Mouse (Mus musculus) midbrain, embryonic 14.5 days (tissue): ENCODE measurements around the gene A1bg. TPM values are rescaled to one million over a fixed set of nuclear protein-coding genes. Genes with fewer than 3 reads are reported as not detected.

ENCODE experiments used
- ATAC-seq: fragments of 200-750 bp; cut with Nextera tagmentation; 2 replicates; pipeline ENCODE4 v1.8.0; 2017; ENCODE audit warnings: moderate number of reproducible peaks, moderate library complexity; ENCODE audit not compliant: low FRiP score, low TSS enrichment
- DNase-seq: peaks from one replicate; pipeline ENCODE4 v3.0.0-alpha.2; 2015
- H3K27ac ChIP-seq: fragments of 300-500 bp; sonication (generic); replicated peaks from 2 replicates; pipeline ENCODE4 v1.5.1; 2014; ENCODE audit warnings: mild to moderate bottlenecking, low read depth, low read length, moderate library complexity
- H3K27me3 ChIP-seq: fragments of 300-500 bp; sonication (generic); 2 replicates; pipeline ENCODE4 v1.6.1; 2014; ENCODE audit warnings: low read length, control low read depth, mixed read lengths; ENCODE audit not compliant: control insufficient read depth, insufficient read depth
- H3K36me3 ChIP-seq: fragments of 300-500 bp; sonication (generic); 2 replicates; pipeline ENCODE4 v1.6.1; 2014; ENCODE audit warnings: low read length, control low read depth; ENCODE audit not compliant: control insufficient read depth, insufficient read depth
- H3K4me1 ChIP-seq: fragments of 300-500 bp; sonication (generic); 2 replicates; pipeline ENCODE4 v1.6.1; 2014; ENCODE audit warnings: mild to moderate bottlenecking, antibody characterized with exemption, low read length, control low read depth; ENCODE audit not compliant: control insufficient read depth, insufficient read depth
- H3K4me2 ChIP-seq: fragments of 300-500 bp; sonication (generic); 2 replicates; pipeline ENCODE4 v1.6.1; 2014; ENCODE audit warnings: mild to moderate bottlenecking, low read length, moderate library complexity
- H3K4me3 ChIP-seq: fragments of 300-500 bp; sonication (generic); replicated peaks from 2 replicates; pipeline ENCODE4 v1.5.1; 2014; ENCODE audit warnings: low read depth, low read length
- H3K9ac ChIP-seq: fragments of 300-500 bp; sonication (generic); replicated peaks from 2 replicates; pipeline ENCODE4 v1.6.1; 2014; ENCODE audit warnings: mild to moderate bottlenecking, low read length, moderate library complexity
- H3K9me3 ChIP-seq: fragments of 300-500 bp; sonication (generic); 2 replicates; pipeline ENCODE4 v1.6.1; 2016; ENCODE audit warnings: low read length, control low read depth, mixed read lengths; ENCODE audit not compliant: control insufficient read depth
- WGBS: fragments of 180-500 bp; shearing (Covaris S2); extraction: QIAGEN DNeasy Blood & Tissue Kit; methylation state at CpG from one replicate; pipeline ENCODE4 v1.1.7; 2014; 5-methylcytosine and 5-hydroxymethylcytosine counted together
- polyA plus RNA-seq: library from polyadenylated mRNA; unstranded; fragments of >200 nt; fragmentation: Nextera tagmentation; extraction: Ambion mirVana; gene quantifications from 2 replicates; pipeline ENCODE4 v1.2.1, GENCODE M21; 2014

A1bg gene
- not detected in 2 replicates for polyA plus RNA-seq

DNA sequence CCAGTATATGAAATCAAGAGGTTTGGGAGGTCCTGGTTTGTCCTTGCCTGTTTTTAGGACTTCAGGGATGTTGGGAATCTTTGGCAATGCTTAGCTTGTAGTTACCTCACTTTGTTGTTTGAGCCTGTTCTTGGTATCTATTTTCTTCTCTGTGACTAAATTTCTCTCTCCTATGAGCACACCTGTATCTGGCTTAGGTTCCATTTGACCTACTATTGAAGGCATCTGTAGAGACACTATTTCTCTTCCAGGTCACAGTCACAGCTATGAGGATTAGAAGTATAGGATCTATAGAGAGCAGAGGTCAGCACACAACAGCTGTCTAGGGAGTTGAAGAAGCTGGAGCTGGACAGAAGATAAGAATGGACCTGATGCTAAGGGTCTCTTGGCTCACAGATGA is at the start of gene A1bg:
Gene A1bg (minus strand): TSS at position 101 of the 400 bp plus-strand sequence.
- no peak within 1 kb of the TSS for H3K4me2 ChIP-seq
- ATAC-seq (no peak), DNase-seq (no peak)
- H3K9ac ChIP-seq, result no peak within 1 kb of the TSS
- H3K9me3 ChIP-seq, result no peaks in the 10 kb centered on the region
- no peaks in the 10 kb centered on the region for H3K27me3 ChIP-seq
- no peaks in the 10 kb centered on the region for H3K4me1 ChIP-seq
- no peak within 1 kb of the TSS for H3K27ac ChIP-seq
- H3K36me3 ChIP-seq, result no peaks in the 10 kb centered on the region
- no peak within 1 kb of the TSS for H3K4me3 ChIP-seq

DNA sequence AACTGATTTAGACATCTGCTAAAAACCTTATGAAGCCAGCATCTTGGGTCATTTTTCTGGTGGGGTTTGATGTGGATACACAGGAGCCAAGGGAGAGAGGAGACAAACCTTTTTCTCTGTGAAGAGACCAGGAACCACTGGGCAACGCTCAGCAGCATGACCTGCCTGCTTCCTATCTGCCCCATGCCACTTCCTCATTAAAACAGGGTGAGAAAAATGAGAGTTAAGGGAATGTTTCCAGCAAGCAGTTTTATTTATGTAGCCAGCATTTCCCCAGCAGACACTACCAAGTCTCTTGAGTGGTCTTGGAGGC is 45.7 kb upstream of the A1bg start:
- DNase-seq, result no peak
- ATAC-seq, result 0 out of 2 replicates have a peak, but pooled peaks have one; percentile 58
- Histone ChIP-seq H3K4me3 (no peak overlapping the region), H3K36me3 (no peaks in the 10 kb centered on the region), H3K9me3 (no peaks in the 10 kb centered on the region), H3K27ac (0 out of 2 replicates have a peak overlapping the region, but pooled peaks have one; percentile 9), H3K4me1 (0 out of 2 replicates have a peak, but pooled peaks cover 10% of the 10 kb centered on the region), H3K4me2 (no peak overlapping the region), H3K9ac (no peak overlapping the region), H3K27me3 (no peaks in the 10 kb centered on the region)
- WGBS, result 9% methylated on average over 1 of the region's 1 CpGs

DNA sequence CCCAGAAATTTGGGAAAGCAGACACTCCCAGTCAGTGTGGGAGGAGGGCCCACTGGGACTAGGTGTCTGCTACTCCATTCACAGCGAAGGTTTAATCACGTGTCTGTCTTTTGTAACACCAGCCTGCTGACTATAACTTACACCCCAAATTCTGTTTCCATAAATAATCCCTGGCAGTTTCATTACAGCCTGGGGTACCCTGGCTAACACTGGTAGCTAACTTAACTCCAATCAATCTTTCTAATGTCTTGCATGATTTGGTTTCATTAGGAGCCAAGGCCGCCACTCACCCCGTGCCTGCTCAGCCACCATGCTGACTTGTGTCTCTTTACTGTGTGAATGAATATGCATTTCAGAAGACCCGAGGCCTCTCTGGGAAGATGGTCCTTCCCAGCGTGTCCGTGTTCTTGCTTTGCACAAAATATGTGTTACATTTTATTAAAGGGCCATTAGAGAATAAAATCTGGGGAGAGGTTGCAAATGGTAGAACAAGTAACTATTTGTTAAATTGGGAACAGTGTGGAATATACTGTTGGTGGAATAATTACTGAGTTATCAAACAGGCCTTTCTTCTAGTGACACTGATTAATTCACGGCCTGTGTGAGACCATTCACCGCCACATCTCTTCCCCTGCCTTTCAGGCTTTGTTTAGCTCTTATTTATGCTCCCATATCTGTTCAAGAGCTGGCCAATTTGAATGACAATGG is 45.2 kb upstream of the A1bg start:
- no peaks in the 10 kb centered on the region for H3K36me3 ChIP-seq
- 0 out of 2 replicates have a peak, but pooled peaks cover 10% of the 10 kb centered on the region for H3K4me1 ChIP-seq
- peak; percentile 75; the same call in 1 of the 2 replicates for ATAC-seq
- DNase-seq, result peak; percentile 56
- no peaks in the 10 kb centered on the region for H3K9me3 ChIP-seq
- H3K27ac ChIP-seq, result 0 out of 2 replicates have a peak overlapping the region, but pooled peaks have one; percentile 9
- H3K27me3 ChIP-seq, result no peaks in the 10 kb centered on the region
- no peak overlapping the region for H3K4me2 ChIP-seq
- H3K9ac ChIP-seq, result no peak overlapping the region
- H3K4me3 ChIP-seq, result no peak overlapping the region
- WGBS, result 5% methylated on average over 9 of the region's 9 CpGs

DNA sequence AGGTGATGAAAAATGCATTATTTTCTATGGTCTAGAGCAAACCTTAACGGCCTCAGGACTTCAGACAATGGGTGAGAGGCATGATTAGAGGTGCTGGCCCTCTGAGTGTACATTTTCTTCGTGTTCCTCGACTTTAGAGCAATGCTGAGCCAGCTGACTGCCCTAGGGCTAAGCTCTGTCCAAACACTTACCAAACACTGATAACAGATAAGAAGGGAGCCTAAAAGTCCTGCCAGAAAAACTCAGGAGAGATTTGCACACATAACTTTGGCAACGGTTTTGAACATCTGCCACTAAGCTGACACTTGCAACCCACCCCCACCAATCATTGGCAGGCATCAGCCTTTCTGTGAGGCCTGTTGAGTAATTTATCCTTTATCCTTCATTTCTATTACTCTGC is 2.9 kb upstream of the A1bg start:
- no peaks in the 10 kb centered on the region for H3K27me3 ChIP-seq
- no peak overlapping the region for H3K4me3 ChIP-seq
- no peaks in the 10 kb centered on the region for H3K9me3 ChIP-seq
- H3K4me2 ChIP-seq, result no peak overlapping the region
- WGBS, result 76% methylated on average over 4 of the region's 4 CpGs
- ATAC-seq, result no peak
- H3K36me3 ChIP-seq, result no peaks in the 10 kb centered on the region
- H3K27ac ChIP-seq, result no peak overlapping the region
- H3K9ac ChIP-seq, result no peak overlapping the region
- peak; percentile 7 for DNase-seq
- no peaks in the 10 kb centered on the region for H3K4me1 ChIP-seq

DNA sequence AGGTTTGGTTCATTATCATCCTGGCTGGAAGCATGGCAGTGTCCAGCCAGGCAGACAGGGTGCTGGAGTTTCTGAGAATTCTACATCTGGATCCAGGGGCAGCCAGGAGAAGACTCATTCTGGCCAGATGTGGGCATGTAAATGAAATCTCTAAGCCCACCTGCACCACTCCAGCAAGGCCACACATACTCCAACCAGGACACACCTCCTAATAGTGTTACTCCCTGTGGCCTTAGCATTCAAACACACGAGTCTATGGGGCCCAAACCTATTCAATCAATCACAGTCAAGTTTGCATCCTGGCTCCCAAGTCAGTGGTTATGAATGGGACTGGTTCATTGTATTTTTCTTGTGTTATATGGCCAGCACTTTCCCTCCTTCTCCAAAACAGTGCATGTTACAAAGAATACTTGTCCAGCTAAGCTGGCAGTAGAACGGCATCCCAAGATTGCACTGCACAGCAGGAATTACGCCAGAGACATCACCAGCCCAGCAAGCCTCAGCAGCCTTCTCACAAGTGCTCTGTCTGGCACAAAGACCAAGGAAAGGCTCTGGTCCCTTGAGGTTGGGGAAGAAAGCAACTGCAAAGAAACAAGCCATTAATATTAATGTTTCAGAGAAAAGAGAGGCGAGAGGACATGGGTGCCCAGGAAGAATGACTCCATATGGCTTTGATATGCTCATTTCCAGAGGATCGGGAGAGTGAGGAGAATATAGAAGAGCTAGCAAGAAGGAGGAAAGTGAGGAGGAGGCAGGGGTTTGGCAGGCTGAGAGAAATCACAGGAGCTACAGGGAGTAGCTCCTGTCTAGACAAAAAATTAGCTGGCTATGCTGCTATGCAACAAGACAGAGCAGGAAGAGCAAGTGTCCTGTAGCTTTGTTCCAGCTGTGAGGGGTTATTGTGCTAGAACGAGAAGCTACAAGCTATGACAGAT is 18.8 kb downstream of the A1bg start:
- ATAC-seq (no peak), DNase-seq (peak; percentile 26)
- Histone ChIP-seq H3K4me1 (no peaks in the 10 kb centered on the region), H3K27me3 (no peaks in the 10 kb centered on the region), H3K27ac (no peak overlapping the region), H3K4me3 (no peak overlapping the region), H3K9ac (no peak overlapping the region), H3K36me3 (no peaks in the 10 kb centered on the region), H3K9me3 (no peaks in the 10 kb centered on the region), H3K4me2 (no peak overlapping the region)
- WGBS, result 24% methylated on average over 6 of the region's 6 CpGs

DNA sequence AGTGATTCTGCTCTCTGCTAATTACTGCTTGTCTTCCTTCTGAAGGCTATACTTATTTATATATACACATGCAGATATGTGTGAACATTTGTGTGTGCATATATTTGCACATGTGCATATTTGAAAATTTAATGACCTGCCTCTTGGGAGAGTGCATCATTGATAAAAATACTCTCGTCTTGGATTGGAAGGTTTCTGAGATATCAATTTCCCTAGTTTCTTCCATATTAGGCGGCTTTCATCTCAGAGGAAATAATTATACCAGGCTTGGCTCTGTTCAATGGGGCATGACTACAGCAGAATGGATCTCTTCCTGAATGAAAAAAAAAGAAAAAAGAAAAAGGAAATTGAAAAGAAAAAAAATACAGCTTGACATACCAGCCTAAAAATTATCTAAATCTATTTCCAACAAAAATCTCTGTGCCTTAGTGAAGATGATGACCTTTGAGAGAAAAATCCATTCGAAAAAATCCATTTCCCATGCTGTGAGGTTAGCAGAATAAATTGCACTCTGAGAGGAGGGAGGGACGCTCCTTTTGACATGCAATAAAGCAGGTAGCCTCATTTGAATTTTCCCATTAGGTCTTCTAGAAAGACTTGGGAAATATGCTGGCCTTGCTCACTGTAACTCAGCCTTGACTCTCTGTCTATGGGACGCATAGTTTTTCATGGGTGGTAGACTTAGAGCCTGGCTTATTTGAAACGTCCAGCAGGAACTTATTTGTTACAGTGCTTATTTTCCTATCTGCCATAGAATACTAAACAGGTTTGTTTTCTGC is 24.4 kb downstream of the A1bg start:
- WGBS, result 51% methylated on average over 6 of the region's 6 CpGs
- ATAC-seq, result no peak

DNA sequence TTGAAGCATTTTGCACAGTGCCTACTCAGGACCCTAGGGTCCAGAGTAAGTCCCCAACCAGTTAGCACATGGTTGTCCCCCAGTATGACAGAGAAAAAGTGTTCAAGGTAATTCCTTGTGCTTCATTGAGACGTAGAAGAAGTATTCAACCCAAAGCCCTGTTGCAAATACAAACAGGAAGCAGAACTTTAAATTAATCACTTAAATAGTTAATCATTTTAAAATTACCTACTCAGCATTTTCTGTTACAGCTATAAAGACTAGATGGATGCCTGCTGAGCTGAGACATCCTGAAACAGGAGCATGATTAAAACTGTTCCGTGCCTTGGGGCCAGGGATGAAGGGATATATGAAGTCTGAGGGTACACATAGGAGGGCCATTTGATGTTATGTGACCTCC is 26.8 kb downstream of the A1bg start:
- no peak for ATAC-seq
- Histone ChIP-seq H3K4me2 (no peak overlapping the region), H3K4me3 (no peak overlapping the region), H3K27me3 (no peaks in the 10 kb centered on the region), H3K27ac (no peak overlapping the region), H3K9me3 (no peaks in the 10 kb centered on the region), H3K4me1 (no peaks in the 10 kb centered on the region), H3K9ac (no peak overlapping the region), H3K36me3 (no peaks in the 10 kb centered on the region)
- no peak for DNase-seq
- 91% methylated on average over 2 of the region's 2 CpGs for WGBS

More for the DNA sequence above, 24.4 kb downstream of the A1bg start:
- H3K36me3 ChIP-seq, result no peaks in the 10 kb centered on the region
- no peaks in the 10 kb centered on the region for H3K9me3 ChIP-seq
- H3K9ac ChIP-seq, result no peak overlapping the region
- DNase-seq, result peak; percentile 41
- H3K4me3 ChIP-seq, result no peak overlapping the region
- no peaks in the 10 kb centered on the region for H3K4me1 ChIP-seq
- H3K27ac ChIP-seq, result no peak overlapping the region
- no peak overlapping the region for H3K4me2 ChIP-seq
- no peaks in the 10 kb centered on the region for H3K27me3 ChIP-seq

DNA sequence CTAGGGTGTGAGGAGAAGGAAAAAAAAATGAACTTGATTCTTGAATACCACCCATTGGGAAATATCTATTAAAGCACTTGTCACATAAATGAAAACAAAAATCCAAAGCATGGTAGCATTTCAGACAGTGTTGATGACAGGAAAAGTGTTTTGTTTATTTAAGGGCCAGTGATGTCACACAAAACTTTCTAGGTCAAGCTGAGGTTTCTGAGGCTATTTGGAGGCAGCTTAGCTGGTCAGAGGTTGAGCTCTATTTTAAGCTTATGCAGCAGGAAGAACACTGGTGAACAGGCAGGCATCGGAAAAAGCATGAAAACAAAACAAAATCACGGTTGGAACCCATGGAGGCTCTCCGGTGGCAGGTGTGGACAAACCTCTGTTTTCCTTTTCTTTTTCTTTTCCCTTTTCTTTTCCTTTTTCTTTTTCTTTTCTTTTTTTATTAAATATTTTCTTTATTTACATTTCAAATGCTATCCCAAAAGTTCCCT is 29.8 kb downstream of the A1bg start:
- no peak overlapping the region for H3K4me3 ChIP-seq
- H3K27me3 ChIP-seq, result no peaks in the 10 kb centered on the region
- 79% methylated on average over 3 of the region's 3 CpGs for WGBS
- no peaks in the 10 kb centered on the region for H3K9me3 ChIP-seq
- ATAC-seq (no peak), DNase-seq (no peak)
- no peak overlapping the region for H3K4me2 ChIP-seq
- no peaks in the 10 kb centered on the region for H3K36me3 ChIP-seq
- no peak overlapping the region for H3K27ac ChIP-seq
- no peak overlapping the region for H3K9ac ChIP-seq
- H3K4me1 ChIP-seq, result no peaks in the 10 kb centered on the region
